ENCODE assay signal across 8 mouse cellular contexts in the genomic region with DNA sequence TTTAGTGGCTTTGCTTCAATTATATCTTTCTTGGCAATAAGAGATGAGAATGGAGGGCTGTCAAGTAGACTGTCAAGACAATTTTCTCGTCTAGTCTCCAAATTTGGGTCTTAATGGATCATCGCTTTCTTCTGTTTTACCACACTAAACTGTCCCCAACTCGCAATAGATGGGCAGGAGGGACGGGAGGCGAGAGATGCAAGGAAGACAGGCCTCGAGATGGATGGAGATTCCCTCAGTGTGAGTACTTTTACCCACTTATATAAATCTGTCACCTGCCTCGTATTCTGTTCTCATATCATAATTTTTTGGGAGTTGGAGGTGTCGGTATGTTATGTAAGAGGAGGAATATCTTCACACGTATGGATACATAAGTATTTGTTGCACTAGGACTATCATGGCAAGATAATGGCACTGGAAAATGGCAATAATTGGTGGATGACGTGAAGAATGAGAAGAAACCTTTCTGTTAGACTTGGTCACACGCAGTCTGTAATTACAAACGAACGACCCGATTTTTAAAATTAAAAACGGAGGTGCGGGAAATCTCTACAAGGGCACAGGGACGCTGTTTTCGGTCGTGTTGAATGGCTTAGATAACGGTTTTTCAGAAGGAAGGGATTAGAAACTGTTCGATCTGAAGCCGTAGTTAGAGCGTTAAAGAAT. TPM values are rescaled to one million over a fixed set of nuclear protein-coding genes. Genes with fewer than 3 reads are reported as not detected.
A peak's percentile ranks its signal among the peaks of the same experiment; 100 is the strongest.
DNase-seq lines count a peak whose midpoint lies in the region; ATAC-seq and TF ChIP-seq lines count a peak whose summit lies in the region.

No protein-coding gene starts in this region.

- WGBS in forebrain, embryonic 10.5 days: 25% methylated on average over 23 of the region's 23 CpGs
- 30% methylated on average over 23 of the region's 23 CpGs for WGBS in liver, embryonic 11.5 days

- peak overlapping the region; percentile 72 for H3K9ac ChIP-seq in CH12.LX (ENCODE audit: insufficient read depth, low read depth)
- peak overlapping the region; percentile 35; the same call in 1 of the 2 replicates for H3K9ac ChIP-seq in liver, embryonic 11.5 days (ENCODE audit: low read depth, low read length)

- no peak for TF ChIP-seq CTCF in gastrocnemius, adult 2 months (IDR thresholded peaks at IDR 0.05)
- TF ChIP-seq CTCF in CH12.LX (conservative IDR thresholded peaks at IDR 0.05 in 1 of 2, IDR thresholded peaks at IDR 0.05 in 1 of 2; ENCODE audit: low read depth in 2 of 2, low read length in 2 of 2): no peak

- peak overlapping the region; percentile 82 for H3K27ac ChIP-seq in gastrocnemius, adult 2 months
- no peak overlapping the region for H3K27ac ChIP-seq in CH12.LX (ENCODE audit: insufficient read depth, low read depth)
- H3K27ac ChIP-seq in forebrain, embryonic 10.5 days: peak overlapping the region; percentile 78
- H3K27ac ChIP-seq in liver, embryonic 11.5 days (ENCODE audit: low read depth, low read length): no peak overlapping the region

- H3K36me3 ChIP-seq in CH12.LX (replicated peaks in 1 of 2; ENCODE audit: control insufficient read depth in 1 of 2, insufficient read depth in 1 of 2, low read length in 1 of 2): no peaks in the 10 kb centered on the region
- H3K36me3 ChIP-seq in forebrain, embryonic 10.5 days (replicated peaks): no peaks in the 10 kb centered on the region
- no peaks in the 10 kb centered on the region for H3K36me3 ChIP-seq in liver, embryonic 11.5 days (ENCODE audit: control insufficient read depth, insufficient read depth, low read length)

- ATAC-seq in liver, embryonic 11.5 days (replicated peaks; ENCODE audit: low FRiP score): no peak

- intact Hi-C loops in gastrocnemius, adult 2 months (cut with DNase I): loop anchor here (5.0 to 10.0 kb wide), 2 partner anchors 260 to 368 kb away; partner anchors contain the start of gene AA467197

- in situ Hi-C loops in CH12.LX (cut with MboI; ENCODE audit: low pct_ligation_motif_present, low pct_unique_long_range_greater_than_20kb, low sequenced_read_pairs): loop anchor here (25.0 kb wide), 1 partner anchor 238 kb away; the partner anchor contains the start of gene Gatm

- no peak for TF ChIP-seq POLR2A in CH12.LX (IDR thresholded peaks at IDR 0.05; ENCODE audit: low read depth, low read length)

- H3K27me3 ChIP-seq in CH12.LX (replicated peaks): peaks cover 3% of the 10 kb centered on the region
- peaks cover 30% of the 10 kb centered on the region for H3K27me3 ChIP-seq in forebrain, embryonic 10.5 days (ENCODE audit: poor library complexity, severe bottlenecking)
- no peaks in the 10 kb centered on the region; the same call in 1 of the 2 replicates for H3K27me3 ChIP-seq in liver, embryonic 11.5 days (replicated peaks; ENCODE audit: control insufficient read depth, insufficient read depth, low read length)

- TF ChIP-seq EP300 in CH12.LX (IDR thresholded peaks at IDR 0.05; ENCODE audit: low read length): no peak

- DNase-seq in gastrocnemius, adult 2 months: no peak
- no peak for DNase-seq in gastrocnemius, adult 18-20 months (ENCODE audit: low spot score)
- DNase-seq in CH12.LX (ENCODE audit: extremely low read depth): no peak
- no peak for DNase-seq in forebrain, embryonic 10.5 days (ENCODE audit: extremely low spot score, low spot score)
- no peak for DNase-seq in liver, embryonic 11.5 days (ENCODE audit: low spot score)
- no peak for DNase-seq in B cell, adult 2 months
- DNase-seq in thymus, postnatal 0 days (ENCODE audit: low spot score): no peak
- no peak for DNase-seq in yolk sac, embryonic 10.5 days (ENCODE audit: low spot score)

- dilution Hi-C loops in CH12.LX (cut with MboI; ENCODE audit: extremely low pct_ligation_motif_present, extremely low pct_unique_long_range_greater_than_20kb, low sequenced_read_pairs): no loop called here

- no peaks in the 10 kb centered on the region for H3K79me2 ChIP-seq in CH12.LX (replicated peaks; ENCODE audit: control insufficient read depth, extremely low read depth, insufficient read depth, poor library complexity, severe bottlenecking)

- no peaks in the 10 kb centered on the region for H3K9me3 ChIP-seq in CH12.LX (replicated peaks; ENCODE audit: low read length)
- no peaks in the 10 kb centered on the region for H3K9me3 ChIP-seq in forebrain, embryonic 10.5 days
- H3K9me3 ChIP-seq in liver, embryonic 11.5 days (ENCODE audit: control insufficient read depth, low read length): no peaks in the 10 kb centered on the region

- no peak for TF ChIP-seq RAD21 in CH12.LX (IDR thresholded peaks at IDR 0.05; ENCODE audit: low read depth, low read length)

- H3K4me2 ChIP-seq in CH12.LX (ENCODE audit: insufficient read depth, low read depth, poor library complexity, severe bottlenecking): peak overlapping the region; percentile 90
- peak overlapping the region; percentile 74 for H3K4me2 ChIP-seq in liver, embryonic 11.5 days

- peak overlapping the region; percentile 90 for H3K4me3 ChIP-seq in gastrocnemius, adult 2 months
- peak overlapping the region; percentile 43 to 78 (median 61) for H3K4me3 ChIP-seq in CH12.LX (replicated peaks in 1 of 3; ENCODE audit: low read depth in 2 of 3, low read length in 2 of 3, poor library complexity in 1 of 3)
- H3K4me3 ChIP-seq in forebrain, embryonic 10.5 days: peak overlapping the region; percentile 75
- peak overlapping the region; percentile 69 for H3K4me3 ChIP-seq in liver, embryonic 11.5 days (ENCODE audit: low read depth, low read length)

- H3K4me1 ChIP-seq in CH12.LX (ENCODE audit: control insufficient read depth in 1 of 2, insufficient read depth in 2 of 2): peaks cover 14 to 27% of the 10 kb centered on the region in 2 experiments
- peaks cover 25% of the 10 kb centered on the region for H3K4me1 ChIP-seq in forebrain, embryonic 10.5 days
- H3K4me1 ChIP-seq in liver, embryonic 11.5 days (replicated peaks; ENCODE audit: control insufficient read depth, insufficient read depth, low read length): no peaks in the 10 kb centered on the region; the same call in 1 of the 2 replicates

TF ChIP-seq in CH12.LX, 34 proteins besides CTCF, POLR2A, EP300 and RAD21:
- TF ChIP-seq ZNF384 (IDR thresholded peaks at IDR 0.05; ENCODE audit: low read depth, low read length): no peak
- no peak for TF ChIP-seq USF2 (conservative IDR thresholded peaks at IDR 0.05; ENCODE audit: low read depth, low read length)
- TF ChIP-seq UBTF (IDR thresholded peaks at IDR 0.05; ENCODE audit: low read depth, low read length): no peak
- TF ChIP-seq ZKSCAN1 (IDR thresholded peaks at IDR 0.05; ENCODE audit: borderline replicate concordance, low read depth, low read length): no peak
- no peak for TF ChIP-seq PAX5 (IDR thresholded peaks at IDR 0.05; ENCODE audit: low read length)
- no peak for TF ChIP-seq CHD2 (IDR thresholded peaks at IDR 0.05; ENCODE audit: low read length)
- TF ChIP-seq E2F4 (IDR thresholded peaks at IDR 0.05; ENCODE audit: insufficient replicate concordance, low read depth, low read length): no peak
- no peak for TF ChIP-seq TBP (conservative IDR thresholded peaks at IDR 0.05; ENCODE audit: low read depth, low read length)
- no peak for TF ChIP-seq NRF1 (IDR thresholded peaks at IDR 0.05; ENCODE audit: low read depth, low read length)
- TF ChIP-seq USF1 (IDR thresholded peaks at IDR 0.05; ENCODE audit: low read depth, low read length): no peak

RNA-seq across cellular contexts. Expression of gene Shf, which starts 5.8 kb away (rescaled TPM):
- 1 to 10 TPM; 2.1 to 2.9 TPM for total RNA-seq in gastrocnemius, adult 2 months (2021)
- 1 to 10 TPM; 1.7 to 1.9 TPM for total RNA-seq in gastrocnemius, adult 18-20 months (2021)
- total RNA-seq in CH12.LX (2012; rRNA removed) (2.1 and 2.7 TPM in 2 replicates), CH12.LX (2014; rRNA removed) (0.49 and 1.2 TPM in 2 replicates)
- 2.0 and 2.1 TPM in 2 replicates for polyA plus RNA-seq in CH12.LX (2012; ENCODE audit: insufficient read length, low read depth)
- 3.3 and 4.6 TPM in 2 replicates for polyA plus RNA-seq in forebrain, embryonic 10.5 days (2016; fragmentation: Nextera tagmentation; extraction: Ambion mirVana)
- 2.5 TPM in 2 replicates for polyA plus RNA-seq in liver, embryonic 11.5 days (2014; fragmentation: Nextera tagmentation; extraction: Ambion mirVana)
- 3.4 and 3.9 TPM in 2 replicates for polyA plus RNA-seq in thymus, postnatal 0 days (2015; fragmentation: Nextera tagmentation; extraction: Ambion mirVana)

RNA-seq across cellular contexts. Expression of gene Slc28a2, which starts 51.5 kb away (rescaled TPM):
- 1 to 10 TPM; 5.6 to 9.9 TPM for total RNA-seq in gastrocnemius, adult 2 months (2021)
- 1 to 10 TPM; 5.5 to 8.2 TPM for total RNA-seq in gastrocnemius, adult 18-20 months (2021)
- total RNA-seq in CH12.LX (2012; rRNA removed) (15.9 and 16.3 TPM in 2 replicates), CH12.LX (2014; rRNA removed) (30.3 and 32.0 TPM in 2 replicates)
- 28.3 and 31.4 TPM in 2 replicates for polyA plus RNA-seq in CH12.LX (2012; ENCODE audit: insufficient read length, low read depth)
- polyA plus RNA-seq in forebrain, embryonic 10.5 days (2016; fragmentation: Nextera tagmentation; extraction: Ambion mirVana): not detected in 2 replicates
- polyA plus RNA-seq in liver, embryonic 11.5 days (2014; fragmentation: Nextera tagmentation; extraction: Ambion mirVana): 0.29 and 0.35 TPM in 2 replicates
- polyA plus RNA-seq in thymus, postnatal 0 days (2015; fragmentation: Nextera tagmentation; extraction: Ambion mirVana): 25.0 and 29.1 TPM in 2 replicates

RNA-seq across cellular contexts. Expression of gene Duox1, which starts 59.3 kb away (rescaled TPM):
- total RNA-seq in gastrocnemius, adult 2 months (2021): under 1 TPM; 0.43 to 0.73 TPM
- total RNA-seq in gastrocnemius, adult 18-20 months (2021): under 1 TPM; 0.50 to 0.83 TPM
- not detected in 2 replicates for total RNA-seq in CH12.LX (2012; rRNA removed)
- total RNA-seq in CH12.LX (2014; rRNA removed): not detected in 2 replicates
- polyA plus RNA-seq in CH12.LX (2012; ENCODE audit: insufficient read length, low read depth): not detected in 2 replicates
- 0.05 TPM in 1 of 2 replicates, not detected in the other for polyA plus RNA-seq in forebrain, embryonic 10.5 days (2016; fragmentation: Nextera tagmentation; extraction: Ambion mirVana)
- 0.10 TPM in 1 of 2 replicates, not detected in the other for polyA plus RNA-seq in liver, embryonic 11.5 days (2014; fragmentation: Nextera tagmentation; extraction: Ambion mirVana)
- 0.08 and 0.16 TPM in 2 replicates for polyA plus RNA-seq in thymus, postnatal 0 days (2015; fragmentation: Nextera tagmentation; extraction: Ambion mirVana)

Comparison
In these comparisons a context has a peak if more than half of its experiments do, and no peak if none do; other contexts are left out.
1. H3K27ac ChIP-seq: peak in gastrocnemius, adult 2 months (single experiment) and forebrain, embryonic 10.5 days (single experiment); none in CH12.LX (single experiment) and liver, embryonic 11.5 days (single experiment).
2. RNA of gene Slc28a2, which starts 51.5 kb away (polyA plus RNA-seq): 28.3 to 31.4 TPM in CH12.LX and 25.0 to 29.1 TPM in thymus, postnatal 0 days; 0.29 to 0.35 TPM in liver, embryonic 11.5 days and not detected in forebrain, embryonic 10.5 days; every median in the first group is over 10 times any median in the second.
3. Peak in every context shown above with its lines, with median percentiles within 50 percentile points of each other: H3K4me3 ChIP-seq.